Mouse (Mus musculus) activated CD4-positive, CD25-positive, alpha-beta regulatory T cell, adult 4 months (primary cell): ENCODE measurements around the gene Fgf10. TPM values are rescaled to one million over a fixed set of nuclear protein-coding genes. Genes with fewer than 3 reads are reported as not detected.

Experiments used
- ATAC-seq: one replicate; pipeline ENCODE4 v1.8.0; 2017
- polyA plus RNA-seq, 2 experiments: library from polyadenylated mRNA; unstranded; fragments of 100-300 nt; shearing (Covaris generic); gene quantifications; one replicate each; pipeline ENCODE4 v1.2.1; 2017

Fgf10 gene
- not detected for polyA plus RNA-seq

DNA sequence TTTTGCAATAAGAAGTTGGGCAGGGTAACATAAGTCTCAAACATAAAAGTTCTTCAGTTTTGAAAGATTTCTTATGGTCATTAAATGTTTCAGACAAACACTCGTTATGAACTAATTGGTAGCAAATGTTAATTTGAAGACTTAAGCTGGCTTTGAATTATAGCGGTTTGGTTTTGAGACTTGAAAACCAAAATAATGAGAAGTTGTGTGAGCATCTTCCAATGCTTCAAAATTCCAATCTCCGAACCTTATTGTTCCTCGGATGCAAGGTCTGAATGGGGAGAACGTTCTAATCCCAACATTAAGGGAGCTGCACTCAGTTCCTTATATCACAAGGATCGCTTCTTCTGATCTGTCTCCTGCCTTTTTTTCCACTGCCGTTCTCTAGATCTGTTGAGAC is at the start of gene Fgf10:
TSS of gene Fgf10 (plus strand) at position 301 of the 400 bp plus-strand sequence.
- ATAC-seq, result no peak

GRCm38 (mm10) chr13:118629661-118630428 is 39.7 kb upstream of the Fgf10 start:
- ATAC-seq, result no peak

GRCm38 (mm10) chr13:118631500-118631899 is 38.1 kb upstream of the Fgf10 start:
- ATAC-seq, result no peak

DNA sequence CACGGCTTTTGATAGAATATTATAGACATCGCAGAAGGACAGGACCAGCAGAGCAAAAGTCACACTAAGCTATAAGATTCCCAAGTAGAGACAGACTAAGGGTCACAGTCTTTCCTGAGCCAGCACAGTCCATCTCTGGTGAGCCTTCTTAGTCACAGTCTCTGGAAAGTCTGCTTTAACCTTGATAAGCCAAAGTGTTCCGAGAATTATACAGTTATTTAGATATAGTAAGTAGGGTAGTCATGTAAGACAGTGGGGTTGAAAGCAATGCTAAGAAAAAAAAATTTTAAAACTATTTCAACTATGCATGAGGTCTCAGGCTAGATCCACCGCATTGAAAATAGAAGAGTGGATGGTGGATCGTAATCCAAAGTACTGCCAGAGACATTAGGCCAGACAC is 33.5 kb upstream of the Fgf10 start:
- no peak for ATAC-seq

DNA sequence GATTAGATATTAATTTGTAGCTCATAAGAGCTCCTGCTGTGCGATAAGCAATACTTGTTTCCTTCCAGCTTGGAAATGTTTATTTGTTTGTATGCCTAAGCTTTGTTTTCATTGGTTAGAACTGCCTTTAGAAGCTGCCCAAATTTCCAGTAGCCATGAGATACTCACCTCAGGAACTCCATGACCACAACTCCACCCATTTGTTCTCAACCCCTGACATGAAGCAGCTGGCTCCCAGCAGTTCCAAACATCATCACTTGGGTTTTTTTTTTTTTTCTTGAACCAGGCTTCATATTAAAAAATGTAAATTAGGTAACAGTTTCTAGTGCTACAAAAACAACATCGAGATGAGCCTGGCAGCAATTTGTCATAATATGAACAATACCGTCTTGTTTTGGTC is 27.0 kb upstream of the Fgf10 start:
- no peak for ATAC-seq

GRCm38 (mm10) chr13:118643138-118643537 is 26.5 kb upstream of the Fgf10 start:
- ATAC-seq, result no peak

DNA sequence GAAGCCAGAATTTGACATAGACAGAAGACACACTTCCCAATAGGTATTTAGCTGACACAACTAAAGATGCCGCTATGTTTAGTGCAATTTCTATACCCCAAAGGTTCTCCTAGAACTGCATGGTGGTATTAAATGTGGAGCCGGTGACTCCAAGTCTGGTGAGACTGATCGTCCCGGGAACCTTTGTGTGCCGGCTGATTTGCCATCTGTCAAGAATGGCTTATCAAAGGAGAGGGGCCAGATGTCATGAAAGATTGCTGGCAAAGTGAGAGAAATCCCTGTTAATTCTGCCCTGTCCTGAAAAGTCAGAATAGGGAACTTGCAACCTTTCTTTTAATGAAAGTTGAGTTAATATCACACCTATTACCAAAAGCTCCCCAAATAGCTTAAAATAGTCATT is 12.6 kb upstream of the Fgf10 start:
- ATAC-seq, result no peak

- ATAC-seq, result no peak
Observed at GRCm38 (mm10) chr13:118658031-118658430, 11.6 kb upstream of the Fgf10 start.

DNA sequence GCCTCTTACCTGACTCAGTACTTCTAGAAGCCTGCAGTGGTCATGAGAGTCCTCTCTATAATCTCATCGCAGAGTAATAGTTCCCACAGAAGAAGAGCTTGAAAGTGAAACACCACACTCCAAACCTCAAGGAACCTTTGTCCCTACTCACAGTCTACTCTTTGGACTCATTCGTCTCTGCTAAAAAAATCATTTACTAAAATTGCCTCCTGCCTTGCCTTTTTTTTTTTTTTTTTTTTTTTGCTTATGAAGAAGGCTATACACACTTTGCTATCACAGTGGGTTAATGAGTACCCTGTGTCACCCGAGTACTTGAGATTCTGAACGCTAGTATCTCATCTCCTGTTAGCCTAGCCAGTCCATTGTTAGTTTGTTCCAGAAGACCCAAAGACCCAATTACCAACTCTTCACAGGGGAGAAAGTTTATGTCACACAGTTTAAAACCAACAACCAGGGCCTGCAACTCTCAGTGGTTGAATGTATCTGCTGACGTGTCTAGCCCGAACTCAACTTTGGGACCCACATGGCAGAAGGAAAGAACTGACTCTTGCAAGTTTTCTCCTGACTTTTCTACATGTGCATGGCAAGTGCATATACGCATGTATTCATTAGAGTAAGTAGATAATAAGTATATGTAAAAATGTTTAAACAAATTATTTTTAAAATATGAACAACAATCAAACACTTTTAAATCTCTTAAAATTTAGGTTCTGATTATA is 10.8 kb upstream of the Fgf10 start:
- ATAC-seq, result no peak

GRCm38 (mm10) chr13:118661664-118662063 is 7.9 kb upstream of the Fgf10 start:
- no peak for ATAC-seq

GRCm38 (mm10) chr13:118664901-118665300 is 4.7 kb upstream of the Fgf10 start:
- no peak for ATAC-seq

DNA sequence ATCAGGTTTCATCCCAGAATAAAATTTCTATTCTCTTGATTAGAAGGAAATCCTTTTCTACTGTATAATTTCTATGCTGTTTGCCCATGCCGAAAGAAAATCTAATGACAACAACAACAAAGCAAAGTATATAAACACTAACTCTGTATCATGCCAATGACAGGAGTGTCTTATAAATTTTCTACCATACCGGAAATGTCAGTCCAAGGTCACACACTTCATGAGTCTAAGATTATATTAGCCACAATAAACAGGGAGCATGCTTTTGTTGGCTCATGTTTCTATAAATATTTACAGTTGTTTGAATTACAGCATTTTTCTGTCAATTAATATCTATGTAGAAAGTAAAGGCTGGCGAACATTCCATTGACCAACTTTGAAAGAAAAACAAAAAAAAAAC is 9.6 kb downstream of the Fgf10 start:
- no peak for ATAC-seq

DNA sequence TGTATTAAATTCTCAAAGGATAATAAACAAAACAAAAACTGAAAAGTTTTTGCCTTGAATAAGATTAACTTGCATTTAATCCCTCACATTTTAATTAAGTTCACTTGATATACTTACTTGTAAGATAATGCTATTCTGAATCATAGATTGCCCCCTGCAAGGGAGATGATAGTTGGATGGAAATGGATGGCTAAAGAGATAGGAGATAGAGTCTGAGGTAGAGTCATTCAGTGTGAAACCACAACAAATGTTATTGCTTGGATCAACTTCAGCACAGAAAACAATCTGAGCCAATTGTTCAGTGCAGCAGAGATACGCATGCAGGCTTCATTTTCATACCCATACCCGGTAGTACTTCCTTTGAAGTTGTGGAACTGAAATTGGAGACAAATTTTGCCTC is 23.5 kb downstream of the Fgf10 start:
- no peak for ATAC-seq

DNA sequence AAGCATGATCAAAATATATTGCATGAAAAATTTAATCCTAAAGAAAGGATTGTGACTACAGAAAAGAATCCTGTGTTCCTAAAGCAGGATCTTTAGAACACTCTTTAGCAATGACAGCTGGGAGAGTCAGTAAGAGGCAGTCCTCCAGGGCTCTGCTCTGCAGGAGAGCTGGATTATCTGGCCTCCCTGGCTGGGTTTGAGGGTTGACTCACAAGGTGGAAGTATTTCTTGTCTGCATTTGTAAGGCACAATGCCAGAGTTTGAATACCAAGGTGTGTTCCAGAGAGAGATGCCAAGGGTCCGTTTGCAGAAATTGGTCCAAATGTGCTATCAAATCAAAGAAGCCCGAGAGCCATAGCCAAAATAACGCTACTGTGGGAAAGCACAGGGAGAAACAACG is 25.5 kb downstream of the Fgf10 start:
- no peak for ATAC-seq

DNA sequence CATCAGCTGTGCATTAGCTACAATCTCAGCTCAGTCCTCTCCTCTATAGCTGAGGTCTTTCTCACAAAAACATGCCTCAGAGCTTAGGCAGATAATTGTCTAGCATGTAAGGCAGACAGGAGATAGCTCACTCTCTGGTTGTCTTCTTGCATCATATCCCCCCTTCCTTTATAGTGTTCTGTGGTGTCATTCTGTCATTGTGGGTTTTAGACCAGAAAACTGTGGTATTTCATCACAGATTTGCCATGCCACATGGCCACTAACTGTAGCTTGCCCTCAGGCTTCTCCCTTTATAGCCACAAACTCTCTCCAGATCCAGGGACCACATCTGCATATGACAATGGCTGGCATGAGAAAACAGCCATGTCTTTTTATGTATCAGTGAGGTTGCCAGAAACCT is 34.1 kb downstream of the Fgf10 start:
- no peak for ATAC-seq

- ATAC-seq, result no peak
Observed at GRCm38 (mm10) chr13:118705716-118706115, 36.1 kb downstream of the Fgf10 start.

GRCm38 (mm10) chr13:118709912-118710311 is 40.3 kb downstream of the Fgf10 start:
- no peak for ATAC-seq

GRCm38 (mm10) chr13:118713626-118714150 is 44.1 kb downstream of the Fgf10 start:
- ATAC-seq, result no peak

DNA sequence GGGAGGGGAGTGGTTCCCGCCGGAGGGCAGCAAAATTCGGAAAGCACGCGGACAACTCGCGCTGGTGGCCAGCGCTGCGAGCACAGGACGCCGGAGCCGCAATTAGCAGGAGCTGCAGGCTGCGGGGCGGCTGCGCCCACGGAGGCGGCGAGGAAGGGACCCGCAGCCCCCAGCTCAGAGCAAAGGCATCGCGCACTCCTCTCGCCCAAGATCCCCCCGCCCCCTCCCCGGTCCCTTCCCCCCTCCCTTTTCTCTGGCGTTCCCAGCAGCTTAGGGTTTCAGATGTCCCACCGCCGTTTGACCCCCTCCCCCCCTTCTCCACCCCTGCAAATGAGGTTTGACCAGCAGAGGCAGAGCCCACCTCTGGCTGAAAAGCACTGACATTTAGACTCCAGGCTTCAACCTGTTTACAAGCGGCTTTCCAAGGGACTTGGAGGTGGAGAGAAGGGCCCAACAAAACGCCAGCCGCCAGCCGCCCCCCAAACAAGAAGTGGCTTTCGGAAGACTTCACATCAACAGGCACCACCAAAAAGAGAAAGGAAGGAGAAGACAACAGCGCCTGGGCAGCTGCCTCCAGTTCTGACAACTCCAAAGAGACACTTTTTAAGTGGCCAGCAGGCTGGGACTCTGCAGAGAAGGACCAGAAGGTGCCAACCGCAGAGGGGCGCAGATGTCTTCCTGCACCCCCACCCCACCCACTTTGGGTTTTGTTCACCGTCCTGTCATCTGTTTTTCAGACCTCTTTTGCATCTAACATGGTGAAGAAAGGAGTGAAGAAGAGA is 44.9 kb downstream of the Fgf10 start:
- ATAC-seq, result no peak

DNA sequence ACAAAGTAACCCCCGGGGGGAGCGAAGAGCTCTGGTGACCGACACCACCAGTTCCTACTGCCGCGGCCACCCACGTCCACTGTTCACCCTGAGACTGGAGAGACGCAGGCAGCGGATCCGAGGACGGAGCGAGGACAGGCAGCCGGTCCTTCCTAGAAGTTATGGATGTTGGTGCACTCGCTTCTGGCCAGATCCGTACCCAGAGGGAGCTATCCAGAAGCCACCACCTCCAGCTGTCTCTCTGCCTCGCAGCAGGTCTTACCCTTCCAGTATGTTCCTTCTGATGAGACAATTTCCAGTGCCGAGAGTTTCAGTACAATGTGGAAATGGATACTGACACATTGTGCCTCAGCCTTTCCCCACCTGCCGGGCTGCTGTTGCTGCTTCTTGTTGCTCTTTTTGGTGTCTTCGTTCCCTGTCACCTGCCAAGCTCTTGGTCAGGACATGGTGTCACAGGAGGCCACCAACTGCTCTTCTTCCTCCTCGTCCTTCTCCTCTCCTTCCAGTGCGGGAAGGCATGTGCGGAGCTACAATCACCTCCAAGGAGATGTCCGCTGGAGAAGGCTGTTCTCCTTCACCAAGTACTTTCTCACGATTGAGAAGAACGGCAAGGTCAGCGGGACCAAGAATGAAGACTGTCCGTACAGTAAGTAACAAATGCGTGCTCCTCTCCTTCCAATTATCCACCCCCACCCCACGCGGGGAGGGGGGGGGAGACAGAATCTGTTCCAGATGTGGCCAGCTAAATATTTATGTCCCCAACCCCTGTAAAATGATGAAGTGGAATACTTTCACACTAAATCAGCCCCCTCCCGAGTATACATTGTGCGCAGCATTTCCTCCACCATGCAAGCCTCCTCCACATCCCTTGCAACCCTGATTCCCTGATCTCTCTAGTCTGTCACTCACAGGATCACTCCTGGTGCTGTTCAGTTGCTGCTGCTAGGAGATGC is 45.8 kb downstream of the Fgf10 start:
- no peak for ATAC-seq

DNA sequence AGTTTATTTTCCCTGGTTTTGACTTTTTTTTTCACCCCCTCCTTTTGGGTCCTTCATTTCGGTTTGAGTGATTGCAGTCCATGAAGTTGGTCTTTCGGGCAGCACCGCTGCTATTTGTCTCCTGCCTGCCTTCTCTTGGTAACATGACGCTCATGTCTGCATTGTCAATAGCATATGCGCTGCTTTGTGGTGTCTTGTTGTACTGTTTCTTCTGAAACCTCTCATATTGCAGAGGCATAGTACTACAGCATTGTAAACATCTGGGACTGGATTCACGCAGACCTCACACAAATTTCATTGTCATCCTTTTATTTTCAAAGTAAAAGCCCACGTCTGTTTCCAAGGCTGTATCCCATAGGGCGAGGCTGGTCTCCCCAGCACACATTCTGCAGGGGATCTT is 46.7 kb downstream of the Fgf10 start:
- ATAC-seq, result no peak

GRCm38 (mm10) chr13:118716726-118717125 is 47.1 kb downstream of the Fgf10 start:
- no peak for ATAC-seq
